Mouse (Mus musculus) midbrain, embryonic 10.5 days (tissue): ENCODE measurements around the gene Fam184b. TPM values are rescaled to one million over a fixed set of nuclear protein-coding genes. Genes with fewer than 3 reads are reported as not detected.

Experiments used
- DNase-seq: peaks from one replicate; pipeline ENCODE4 v3.0.0-alpha.2; 2017; ENCODE audit warnings: low spot score
- H3K27ac ChIP-seq: fragments of 300-500 bp; sonication (generic); replicated peaks from 2 replicates; pipeline ENCODE4 v1.5.1; 2016; ENCODE audit warnings: mild to moderate bottlenecking
- H3K27me3 ChIP-seq: fragments of 300-500 bp; sonication (generic); 2 replicates; pipeline ENCODE4 v1.6.1; 2016; ENCODE audit warnings: low read depth, mild to moderate bottlenecking; ENCODE audit not compliant: poor library complexity, severe bottlenecking
- H3K36me3 ChIP-seq: fragments of 300-500 bp; sonication (generic); 2 replicates; pipeline ENCODE4 v1.6.1; 2016; ENCODE audit warnings: mild to moderate bottlenecking, moderate library complexity
- H3K4me1 ChIP-seq: fragments of 300-500 bp; sonication (generic); 2 replicates; pipeline ENCODE4 v1.6.1; 2016
- H3K4me3 ChIP-seq: fragments of 300-500 bp; sonication (generic); 2 replicates; pipeline ENCODE4 v1.5.1; 2016; ENCODE audit warnings: mild to moderate bottlenecking, moderate library complexity
- H3K9me3 ChIP-seq: fragments of 300-500 bp; sonication (generic); replicated peaks from 2 replicates; pipeline ENCODE4 v1.6.1; 2016; ENCODE audit warnings: mild to moderate bottlenecking
- WGBS: fragments of 180-500 bp; shearing (Covaris S2); methylation state at CpG from one replicate; pipeline ENCODE4 v1.1.7; 2016; 5-methylcytosine and 5-hydroxymethylcytosine counted together
- polyA plus RNA-seq: library from polyadenylated mRNA; unstranded; fragments of >200 nt; fragmentation: Nextera tagmentation; extraction: Ambion mirVana; gene quantifications from 2 replicates; pipeline ENCODE4 v1.2.1, GENCODE M21; 2016

Gene Fam184b
- polyA plus RNA-seq, result 0.50 and 0.73 TPM in 2 replicates

GRCm38 (mm10) chr5:45638806-45639714, at the start of gene Fam184b:
Gene Fam184b (minus strand): TSS chr5:45639614.
- Histone ChIP-seq H3K9me3 (no peaks in the 10 kb centered on the region), H3K36me3 (no peaks in the 10 kb centered on the region), H3K4me3 (peak within 1 kb of the TSS; percentile 78), H3K4me1 (peaks cover 9% of the 10 kb centered on the region), H3K27me3 (peaks cover 41% of the 10 kb centered on the region), H3K27ac (peak within 1 kb of the TSS; percentile 65)
- 1% methylated on average over 48 of the region's 48 CpGs for WGBS
- DNase-seq, result peak; percentile 51

GRCm38 (mm10) chr5:45689152-45689551, 49.7 kb upstream of the Fam184b start:
- Histone ChIP-seq H3K36me3 (peaks cover 70% of the 10 kb centered on the region), H3K4me1 (no peaks in the 10 kb centered on the region), H3K9me3 (no peaks in the 10 kb centered on the region), H3K27ac (no peak overlapping the region), H3K4me3 (no peak overlapping the region), H3K27me3 (no peaks in the 10 kb centered on the region)
- 93% methylated on average over 4 of the region's 4 CpGs for WGBS
- no peak for DNase-seq

- no peaks in the 10 kb centered on the region for H3K4me1 ChIP-seq
- no peaks in the 10 kb centered on the region for H3K27me3 ChIP-seq
- no peak overlapping the region for H3K4me3 ChIP-seq
- H3K9me3 ChIP-seq, result no peaks in the 10 kb centered on the region
- no peak for DNase-seq
- H3K27ac ChIP-seq, result no peak overlapping the region
- 96% methylated on average over 3 of the region's 3 CpGs for WGBS
- peaks cover 82% of the 10 kb centered on the region for H3K36me3 ChIP-seq
These were observed 46.8 kb upstream of the Fam184b start for GRCm38 (mm10) chr5:45686223-45686622.

GRCm38 (mm10) chr5:45685243-45685642, 45.8 kb upstream of the Fam184b start:
- Histone ChIP-seq H3K9me3 (no peaks in the 10 kb centered on the region), H3K36me3 (peaks cover 87% of the 10 kb centered on the region), H3K27me3 (no peaks in the 10 kb centered on the region), H3K4me1 (no peaks in the 10 kb centered on the region), H3K27ac (no peak overlapping the region), H3K4me3 (no peak overlapping the region)
- 93% methylated on average over 2 of the region's 2 CpGs for WGBS
- DNase-seq, result no peak

- 94% methylated on average over 1 of the region's 1 CpGs for WGBS
- no peaks in the 10 kb centered on the region for H3K27me3 ChIP-seq
- DNase-seq, result no peak
- peaks cover 91% of the 10 kb centered on the region for H3K36me3 ChIP-seq
- H3K9me3 ChIP-seq, result no peaks in the 10 kb centered on the region
- H3K4me1 ChIP-seq, result no peaks in the 10 kb centered on the region
- H3K27ac ChIP-seq, result no peak overlapping the region
- no peak overlapping the region for H3K4me3 ChIP-seq
These were observed 44.0 kb upstream of the Fam184b start for GRCm38 (mm10) chr5:45683388-45683787.

- H3K9me3 ChIP-seq, result no peaks in the 10 kb centered on the region
- H3K4me1 ChIP-seq, result no peaks in the 10 kb centered on the region
- no peaks in the 10 kb centered on the region for H3K27me3 ChIP-seq
- peaks cover 97% of the 10 kb centered on the region for H3K36me3 ChIP-seq
- no peak overlapping the region for H3K27ac ChIP-seq
- no peak for DNase-seq
- H3K4me3 ChIP-seq, result no peak overlapping the region
These were observed 40.5 kb upstream of the Fam184b start for GRCm38 (mm10) chr5:45679955-45680354.

- no peaks in the 10 kb centered on the region for H3K9me3 ChIP-seq
- no peak overlapping the region for H3K4me3 ChIP-seq
- 87% methylated on average over 4 of the region's 4 CpGs for WGBS
- H3K36me3 ChIP-seq, result peaks cover 95% of the 10 kb centered on the region
- H3K27ac ChIP-seq, result no peak overlapping the region
- DNase-seq, result no peak
- no peaks in the 10 kb centered on the region for H3K27me3 ChIP-seq
- H3K4me1 ChIP-seq, result no peaks in the 10 kb centered on the region
These were observed 38.2 kb upstream of the Fam184b start for GRCm38 (mm10) chr5:45677639-45678038.

GRCm38 (mm10) chr5:45675032-45675431, 35.6 kb upstream of the Fam184b start:
- Histone ChIP-seq H3K4me3 (no peak overlapping the region), H3K9me3 (no peaks in the 10 kb centered on the region), H3K4me1 (peaks cover 9% of the 10 kb centered on the region), H3K27me3 (no peaks in the 10 kb centered on the region), H3K27ac (no peak overlapping the region), H3K36me3 (peaks cover 77% of the 10 kb centered on the region)
- DNase-seq, result no peak
- 87% methylated on average over 1 of the region's 1 CpGs for WGBS

GRCm38 (mm10) chr5:45670894-45671494, 31.6 kb upstream of the Fam184b start:
- Histone ChIP-seq H3K36me3 (peaks cover 40% of the 10 kb centered on the region), H3K27ac (peak overlapping the region; percentile 95), H3K9me3 (no peaks in the 10 kb centered on the region), H3K27me3 (no peaks in the 10 kb centered on the region), H3K4me1 (peaks cover 14% of the 10 kb centered on the region), H3K4me3 (peak overlapping the region; percentile 91)
- WGBS, result 70% methylated on average over 5 of the region's 5 CpGs
- no peak for DNase-seq

GRCm38 (mm10) chr5:45670280-45670670, 30.9 kb upstream of the Fam184b start:
- H3K36me3 ChIP-seq, result peaks cover 33% of the 10 kb centered on the region
- peak overlapping the region; percentile 95 for H3K27ac ChIP-seq
- H3K9me3 ChIP-seq, result no peaks in the 10 kb centered on the region
- H3K4me3 ChIP-seq, result peak overlapping the region; percentile 91
- DNase-seq, result no peak
- H3K4me1 ChIP-seq, result peaks cover 14% of the 10 kb centered on the region
- H3K27me3 ChIP-seq, result no peaks in the 10 kb centered on the region
- under 1% methylated on average over 13 of the region's 13 CpGs for WGBS

GRCm38 (mm10) chr5:45669598-45670279, 30.3 kb upstream of the Fam184b start, which contains the start of gene Ncapg:
Gene Ncapg (plus strand): TSS chr5:45669919.
- under 1% methylated on average over 66 of the region's 66 CpGs for WGBS
- Histone ChIP-seq H3K4me1 (peaks cover 14% of the 10 kb centered on the region), H3K36me3 (peaks cover 28% of the 10 kb centered on the region), H3K27me3 (no peaks in the 10 kb centered on the region), H3K27ac (peak within 1 kb of the TSS; percentile 95), H3K4me3 (peak within 1 kb of the TSS; percentile 91), H3K9me3 (no peaks in the 10 kb centered on the region)
- peak; percentile 100 for DNase-seq

GRCm38 (mm10) chr5:45669234-45669597, 29.8 kb upstream of the Fam184b start:
- Histone ChIP-seq H3K27ac (peak overlapping the region; percentile 95), H3K9me3 (no peaks in the 10 kb centered on the region), H3K4me3 (peak overlapping the region; percentile 91), H3K4me1 (peaks cover 14% of the 10 kb centered on the region), H3K27me3 (no peaks in the 10 kb centered on the region), H3K36me3 (peaks cover 22% of the 10 kb centered on the region)
- no peak for DNase-seq
- WGBS, result under 1% methylated on average over 27 of the region's 27 CpGs
